Mouse (Mus musculus) heart, adult 2 months (tissue): Measurements from ENCODE around the gene Anapc11.

ENCODE experiments used
- CTCF ChIP-seq: fragments of 200-600 bp; IDR thresholded peaks from 2 replicates; pipeline ENCODE4 v1.8.1; 2022; ENCODE audit warnings: antibody characterized with exemption, mild to moderate bottlenecking, moderate library complexity
- POLR2A ChIP-seq: fragments of 200-500 bp; IDR thresholded peaks from 2 replicates; pipeline ENCODE4 v1.6.1; 2011; ENCODE audit warnings: mild to moderate bottlenecking, low read depth, low read length, control low read depth; ENCODE audit not compliant: insufficient read depth

DNA sequence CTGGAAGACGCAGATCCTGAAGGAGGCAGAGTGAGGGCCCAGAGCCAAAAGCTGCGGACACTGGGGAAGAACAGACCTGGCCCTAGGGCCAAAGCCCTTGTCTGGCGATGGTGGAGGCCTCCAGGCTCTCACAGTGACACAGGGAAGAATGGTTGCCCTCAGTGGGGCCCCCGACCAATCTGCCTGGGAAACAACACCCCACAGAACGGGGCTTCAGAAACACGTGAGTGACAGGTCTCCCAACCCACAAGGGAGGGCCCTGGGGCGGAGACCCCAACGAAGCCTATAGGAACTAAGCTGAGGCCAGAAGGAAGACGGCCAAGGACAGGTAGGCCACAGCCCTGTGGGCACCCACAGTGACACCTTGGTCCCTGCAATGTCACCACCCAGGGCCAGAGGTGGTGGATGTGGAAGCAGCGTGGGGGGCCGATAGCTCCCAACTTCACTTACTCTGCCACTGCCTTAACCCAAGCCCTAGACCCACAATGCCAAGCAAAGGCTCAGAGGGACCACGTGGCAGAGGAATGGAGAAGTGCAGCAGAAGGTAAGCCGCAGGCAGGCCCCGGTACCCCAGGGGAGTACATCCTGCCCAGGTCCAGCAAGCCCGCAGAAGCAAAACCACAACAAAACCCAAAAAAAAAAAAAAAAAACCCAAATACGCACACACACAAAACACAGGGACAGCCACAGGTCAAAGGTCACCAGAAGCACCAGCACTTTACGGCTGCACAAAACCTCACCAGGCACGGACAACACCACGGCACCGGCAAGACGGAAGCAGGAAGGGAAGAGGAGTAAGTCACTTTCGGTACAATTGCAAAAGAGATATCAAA is 29.5 kb downstream of the Anapc11 start:
- TF ChIP-seq CTCF (no peak), POLR2A (no peak)
